Mouse (Mus musculus) regulatory T cell (primary cell): ENCODE data around the gene Csnk1g2.
"Not testable (repeated sequence)": the region's sequence is repeated elsewhere in the genome, so short reads cannot be mapped to it uniquely, and the experiment has no call there.

ENCODE experiments used
- in situ Hi-C: fragments of 300-600 bp; cut with MboI, MseI; formaldehyde crosslinking; loops from one replicate; pipeline ENCODE4 v1.15.1; 2025; ENCODE audit warnings: high pct_unique_total_duplicates

Gene Csnk1g2

DNA sequence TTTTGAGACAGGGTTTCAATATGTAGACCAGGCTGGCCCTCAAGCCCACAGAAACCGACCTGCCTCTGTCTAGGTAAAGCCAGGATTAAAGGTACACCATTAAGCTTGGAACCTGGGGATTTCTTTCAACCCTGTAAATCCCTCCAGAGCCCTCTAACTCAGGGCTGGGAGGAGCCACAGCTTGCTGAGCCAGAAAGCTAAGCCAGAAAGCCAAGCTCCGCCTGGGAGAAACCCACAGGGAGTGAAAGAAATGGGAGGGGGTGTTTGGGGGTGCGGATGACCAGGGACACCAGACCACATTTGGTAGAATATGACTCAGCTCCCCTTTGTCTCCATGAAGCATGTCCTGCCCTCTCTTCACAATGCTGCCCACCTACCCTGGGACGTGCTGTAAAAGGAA is 26.3 kb upstream of the Csnk1g2 start:
- in situ Hi-C loops: no loop called here

DNA sequence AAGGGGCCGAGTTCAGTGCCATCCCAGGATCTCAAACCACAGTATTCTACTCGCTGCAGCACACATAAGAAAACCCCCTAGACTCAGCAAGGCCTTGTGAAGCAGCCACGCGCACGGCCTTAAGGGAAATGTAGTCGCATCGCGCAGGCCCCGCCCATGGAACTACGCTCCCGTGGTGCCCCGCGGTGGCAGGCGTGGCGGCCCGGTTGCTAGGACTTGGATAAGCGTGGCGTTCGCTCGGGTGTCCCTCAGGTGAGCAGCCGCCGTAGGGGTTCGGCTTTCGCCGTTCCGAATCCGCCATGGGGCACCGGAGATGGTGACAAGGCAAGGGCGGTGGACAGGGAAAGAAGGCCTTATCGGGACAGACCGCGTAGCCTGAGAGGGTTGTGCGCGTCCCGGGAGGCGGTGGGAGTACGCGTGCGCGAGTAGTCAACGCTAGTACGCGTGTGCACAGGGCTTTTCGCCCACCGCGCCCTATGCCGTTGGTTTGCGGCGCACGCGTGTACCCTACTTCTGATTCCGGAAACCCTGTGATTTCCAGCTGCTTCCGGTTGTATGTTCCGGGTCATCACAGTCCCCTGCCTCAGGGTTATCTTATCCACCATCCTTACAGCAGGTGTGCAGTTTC is 19.8 kb upstream of the Csnk1g2 start, which contains the start of the genes Scamp4 and Adat3:
Gene Scamp4 (plus strand): TSS at position 175 of the 628 bp plus-strand sequence.
Gene Adat3 (plus strand): TSS at position 183 of the 628 bp plus-strand sequence.
- in situ Hi-C loops: no loop called here

DNA sequence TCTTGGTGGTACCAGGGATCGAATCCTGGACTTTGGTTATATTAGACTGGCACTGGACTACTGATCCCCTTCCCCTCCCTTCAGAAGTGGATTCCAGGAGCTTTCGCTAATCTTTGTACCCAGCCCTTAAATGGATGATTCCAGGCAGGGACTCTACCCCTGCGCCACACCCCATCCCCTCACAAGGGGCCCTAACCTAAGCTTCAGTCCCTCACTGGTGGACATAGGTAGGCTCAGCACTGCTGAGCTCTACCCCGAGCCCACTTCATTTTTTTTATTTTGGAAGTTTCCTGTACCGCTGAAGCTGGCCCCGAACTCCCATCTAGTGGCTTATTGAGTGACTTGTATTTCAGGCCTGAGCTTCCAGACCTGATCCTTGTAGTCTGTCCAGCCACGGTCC is 19.3 kb upstream of the Csnk1g2 start:
- in situ Hi-C loops: no loop called here

DNA sequence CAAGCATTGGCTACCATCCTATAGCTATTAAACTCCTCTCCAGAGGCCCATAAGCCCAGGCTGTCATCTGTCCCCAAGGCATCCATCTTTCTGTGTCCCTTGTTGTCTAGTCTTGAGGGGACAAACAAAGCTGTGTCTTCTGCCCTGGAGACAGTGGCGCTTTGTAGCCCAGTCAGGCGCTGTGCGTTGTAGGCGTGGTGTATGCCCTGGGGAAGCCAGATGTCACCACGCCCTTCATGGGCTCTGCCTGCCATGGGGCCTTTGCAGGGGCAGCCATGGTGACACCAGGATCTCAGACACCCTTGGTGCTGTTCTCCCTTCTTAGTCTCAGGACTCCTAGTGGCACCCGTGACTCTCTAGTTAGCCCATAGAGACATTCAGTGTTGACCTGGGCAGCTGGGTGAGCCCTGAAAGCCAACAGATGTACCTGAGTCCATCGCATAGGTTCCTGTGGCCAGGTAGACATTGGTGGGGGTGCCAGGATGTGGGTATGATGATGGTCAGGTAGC is 18.6 kb upstream of the Csnk1g2 start:
- in situ Hi-C loops: no loop called here

DNA sequence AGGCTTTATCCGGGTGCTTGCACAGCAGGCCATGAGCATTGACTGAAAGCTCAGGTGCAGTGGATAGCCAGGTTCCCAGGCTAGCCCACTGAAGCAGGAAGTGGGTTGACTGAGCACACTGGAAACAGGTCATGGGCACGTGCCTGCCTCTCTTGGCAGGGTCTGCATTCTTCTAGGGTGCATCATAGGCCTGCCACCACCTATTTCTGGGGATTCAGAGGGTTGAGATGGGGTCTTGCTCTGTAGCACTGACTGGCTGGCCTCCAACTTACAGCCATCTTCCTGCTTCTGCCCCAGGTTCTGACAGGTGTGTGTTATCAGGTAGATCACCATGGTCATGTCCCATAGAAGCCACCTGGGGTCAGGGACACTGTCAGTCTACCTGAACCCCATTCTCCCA is 17.6 kb upstream of the Csnk1g2 start:
- in situ Hi-C loops: no loop called here

DNA sequence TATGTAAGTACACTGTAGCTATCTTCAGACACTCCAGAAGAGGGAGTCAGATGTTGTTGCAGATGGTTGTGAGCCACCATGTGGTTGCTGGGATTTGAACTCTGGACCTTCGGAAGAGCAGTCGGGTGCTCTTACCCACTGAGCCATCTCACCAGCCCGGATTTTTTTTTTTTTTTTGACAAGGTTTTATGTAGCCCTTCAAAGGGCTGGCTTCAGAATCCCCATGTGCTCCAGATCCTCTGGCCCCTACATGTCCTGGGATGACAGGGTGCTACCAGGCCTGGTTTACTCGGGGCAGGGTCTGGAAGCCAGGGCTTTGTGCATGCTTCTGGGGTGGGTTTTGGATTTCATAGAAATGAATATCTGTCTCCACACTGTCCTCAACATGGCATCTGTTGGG is 16.9 kb upstream of the Csnk1g2 start, which contains the start of gene Gm49322:
Gene Gm49322 (plus strand): TSS at position 301 of the 400 bp plus-strand sequence.
- in situ Hi-C loops: not testable (repeated sequence)

DNA sequence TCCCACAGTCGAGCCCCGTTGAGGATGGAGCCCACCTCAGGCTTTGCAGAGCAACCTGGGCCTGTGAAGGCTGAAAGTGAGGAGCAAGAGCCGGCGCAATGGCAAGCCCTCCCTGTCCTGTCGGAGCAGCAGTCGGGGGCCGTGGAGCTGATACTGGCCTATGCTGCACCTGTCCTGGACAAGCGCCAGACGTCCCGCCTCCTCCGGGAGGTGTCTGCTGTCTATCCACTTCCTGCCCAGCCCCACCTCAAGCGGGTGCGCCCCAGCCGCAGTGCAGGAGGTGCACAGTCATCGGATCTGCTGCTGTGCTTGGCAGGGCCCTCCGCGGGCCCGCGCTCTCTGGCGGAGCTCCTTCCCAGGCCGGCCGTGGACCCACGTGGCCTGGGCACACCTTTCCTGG is 16.3 kb upstream of the Csnk1g2 start:
- in situ Hi-C loops: no loop called here

DNA sequence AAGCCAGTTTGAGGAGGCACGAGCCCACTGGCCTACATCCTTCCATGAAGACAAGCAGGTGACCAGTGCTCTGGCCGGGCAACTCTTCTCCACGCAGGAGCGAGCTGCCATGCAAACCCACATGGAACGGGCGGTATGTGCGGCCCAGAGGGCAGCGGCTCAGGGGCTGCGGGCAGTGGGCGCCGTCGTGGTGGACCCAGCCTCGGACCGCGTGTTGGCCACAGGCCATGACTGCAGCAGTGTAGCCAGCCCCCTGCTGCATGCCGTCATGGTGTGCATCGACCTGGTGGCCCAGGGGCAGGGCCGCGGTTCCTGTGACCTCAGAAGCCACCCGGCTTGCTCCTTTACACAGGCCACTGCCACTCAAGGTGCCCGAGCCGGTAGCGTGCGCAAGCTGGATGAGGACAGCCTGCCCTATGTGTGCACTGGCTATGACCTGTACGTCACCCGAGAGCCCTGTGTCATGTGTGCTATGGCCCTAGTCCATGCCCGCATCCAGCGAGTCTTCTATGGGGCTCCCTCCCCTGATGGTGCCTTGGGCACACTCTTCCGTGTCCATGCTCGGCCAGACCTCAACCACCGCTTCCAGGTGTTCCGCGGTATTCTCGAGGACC is 15.8 kb upstream of the Csnk1g2 start:
- in situ Hi-C loops: no loop called here

DNA sequence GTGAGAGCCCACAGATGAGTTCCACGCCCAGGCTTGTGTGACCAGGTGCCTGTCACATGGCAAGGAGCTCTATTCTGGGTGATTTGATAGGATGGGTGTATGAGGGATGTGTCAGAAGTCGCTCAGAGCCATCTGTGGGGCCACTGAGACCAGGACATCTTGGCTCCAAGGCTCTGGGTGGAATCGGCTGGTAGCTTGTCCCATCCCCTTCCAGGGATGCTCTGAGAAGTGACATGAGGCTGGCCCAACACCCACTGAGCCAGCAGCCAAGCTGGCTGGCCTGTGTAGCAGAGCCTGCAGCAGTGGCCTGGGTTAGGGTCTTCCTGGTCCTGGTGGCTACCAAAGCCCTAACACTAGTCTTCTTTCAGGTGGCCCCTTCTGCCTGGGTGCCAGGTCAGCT is 14.2 kb upstream of the Csnk1g2 start:
- in situ Hi-C loops: no loop called here

DNA sequence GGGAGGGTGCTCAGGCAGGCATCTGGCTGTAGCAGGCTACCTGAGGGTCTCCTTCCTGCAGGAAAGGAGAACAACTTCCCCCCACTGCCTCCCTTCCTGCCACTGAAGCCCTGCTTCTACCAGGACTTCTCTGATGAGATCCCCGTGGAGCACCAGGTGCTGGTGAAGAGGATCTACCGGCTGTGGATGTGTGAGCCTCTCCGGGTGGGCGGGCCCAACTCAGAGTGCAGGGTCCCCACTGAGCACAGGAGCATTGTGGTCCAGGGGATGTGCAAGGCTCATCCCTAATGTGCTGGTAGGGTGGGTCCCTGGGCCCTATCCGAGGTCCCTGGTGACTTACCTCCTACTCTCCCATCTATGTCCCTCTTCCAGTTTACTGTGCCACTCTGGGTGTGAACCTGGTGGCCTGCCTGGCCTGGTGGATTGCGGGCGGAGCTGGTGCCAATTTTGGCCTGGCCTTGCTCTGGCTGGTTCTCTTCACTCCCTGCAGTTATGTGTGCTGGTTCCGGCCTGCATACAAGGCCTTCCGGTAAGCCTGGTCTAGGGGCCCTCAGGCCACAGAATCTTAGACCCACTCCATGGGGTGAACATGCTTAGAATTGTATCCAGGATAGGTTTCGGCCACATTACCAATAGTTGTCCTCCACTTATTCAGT is 13.2 kb upstream of the Csnk1g2 start:
- in situ Hi-C loops: no loop called here

DNA sequence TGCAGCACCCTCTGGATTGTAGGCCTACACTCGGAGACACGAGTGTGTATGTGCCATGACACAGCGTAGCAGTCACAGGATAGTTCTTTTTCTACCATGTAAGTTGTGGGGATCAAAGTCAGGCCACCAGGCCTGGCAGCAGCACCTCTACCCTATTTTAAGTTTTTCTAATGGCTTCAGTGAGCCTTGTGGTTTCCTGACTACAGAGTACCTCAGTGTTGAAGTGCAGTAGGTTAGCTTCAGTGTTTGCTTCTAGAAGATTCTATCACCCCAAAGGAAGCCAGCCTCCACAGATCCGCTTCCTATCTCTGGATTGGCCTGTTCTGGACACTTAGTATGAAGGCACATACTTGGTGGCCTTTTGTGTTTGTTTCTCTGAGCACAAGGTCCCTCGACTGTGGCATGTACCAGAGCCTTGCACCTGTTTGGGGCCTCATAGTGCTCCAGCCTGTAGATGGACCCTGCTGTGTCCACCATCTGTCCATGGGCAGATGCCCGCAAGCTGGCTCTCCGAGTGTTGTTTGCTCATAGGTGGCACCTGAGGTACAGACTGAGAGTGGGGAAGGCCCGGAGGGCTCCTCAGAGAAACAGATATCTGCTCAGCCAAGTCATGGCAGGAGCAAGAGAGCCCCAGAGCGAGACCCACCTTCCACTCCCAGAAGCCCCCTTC is 12.4 kb upstream of the Csnk1g2 start:
- in situ Hi-C loops: no loop called here

DNA sequence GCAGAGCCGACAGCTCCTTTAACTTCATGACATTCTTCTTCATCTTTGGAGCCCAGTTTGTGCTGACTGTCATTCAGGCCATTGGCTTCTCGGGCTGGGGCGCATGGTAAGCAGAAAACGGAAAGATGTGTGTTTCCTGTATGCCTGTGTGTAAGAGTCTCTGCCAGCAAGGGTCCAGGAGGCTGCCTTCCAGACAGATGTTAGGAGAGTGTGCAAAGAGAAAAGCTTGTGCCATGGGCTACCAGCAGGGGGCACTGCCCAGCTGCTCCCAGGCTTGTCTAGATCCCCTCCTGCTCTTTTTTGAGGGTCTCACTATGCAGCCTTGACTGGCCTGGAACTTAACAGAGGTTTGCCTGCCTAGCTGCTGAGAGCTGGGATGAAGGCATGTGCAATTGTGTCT is 11.6 kb upstream of the Csnk1g2 start:
- in situ Hi-C loops: no loop called here

DNA sequence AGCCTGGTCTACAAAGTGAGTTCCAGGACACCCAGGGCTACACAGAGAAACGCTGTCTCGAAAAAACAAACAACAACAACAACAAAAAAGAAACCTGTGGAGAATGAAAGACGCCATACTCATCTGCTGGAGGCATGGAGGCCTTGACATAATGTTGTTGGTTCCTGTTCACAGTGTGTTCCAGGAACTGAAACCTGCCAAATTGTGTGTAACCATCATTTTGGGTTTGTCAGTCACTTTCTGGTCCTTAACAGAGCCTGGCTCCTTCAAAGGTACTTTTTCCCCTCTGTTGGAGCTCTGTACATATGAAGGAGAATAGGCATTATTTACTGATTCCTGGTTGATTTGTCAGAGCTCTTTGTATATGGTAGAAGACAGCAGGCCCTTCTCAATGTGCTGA is 10.7 kb upstream of the Csnk1g2 start:
- in situ Hi-C loops: no loop called here

DNA sequence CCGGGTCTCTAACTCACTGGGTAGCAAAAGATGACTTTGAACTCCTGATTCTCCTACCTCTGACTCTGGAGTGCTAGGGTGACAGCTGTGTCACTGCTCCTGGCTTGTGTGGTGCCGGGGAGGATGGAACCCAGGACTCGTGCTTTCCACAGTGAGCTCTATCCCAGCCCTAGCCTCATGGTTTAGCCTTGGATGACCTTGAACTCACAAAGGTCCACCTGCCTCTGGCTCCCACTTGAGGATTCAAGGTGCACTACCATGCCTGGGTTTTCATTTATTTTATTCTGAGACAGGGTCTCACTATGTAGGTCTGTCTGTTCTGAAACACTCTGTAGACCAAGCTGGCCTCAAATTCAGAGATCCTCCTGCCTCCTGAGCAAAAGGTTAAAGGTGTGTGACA is 8.8 kb upstream of the Csnk1g2 start:
- in situ Hi-C loops: no loop called here

DNA sequence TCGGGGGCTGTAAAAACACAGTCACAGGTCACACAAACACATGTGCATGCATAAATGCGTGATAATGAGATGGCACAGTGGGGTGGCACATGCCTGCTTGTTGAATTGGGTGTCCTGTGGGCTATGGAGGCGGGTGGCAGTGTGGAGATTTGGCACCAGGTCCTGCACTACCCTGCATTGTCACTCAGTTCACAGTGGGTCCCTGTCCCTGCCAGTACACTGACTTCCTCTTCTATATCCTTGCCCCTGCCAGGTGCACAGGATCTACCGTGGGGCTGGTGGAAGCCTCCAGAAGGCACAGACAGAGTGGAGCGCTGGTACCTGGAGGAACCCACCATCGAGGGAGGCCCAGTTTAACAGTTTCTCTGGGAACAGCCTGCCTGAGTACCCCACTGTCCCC is 8.3 kb upstream of the Csnk1g2 start:
- in situ Hi-C loops: no loop called here

DNA sequence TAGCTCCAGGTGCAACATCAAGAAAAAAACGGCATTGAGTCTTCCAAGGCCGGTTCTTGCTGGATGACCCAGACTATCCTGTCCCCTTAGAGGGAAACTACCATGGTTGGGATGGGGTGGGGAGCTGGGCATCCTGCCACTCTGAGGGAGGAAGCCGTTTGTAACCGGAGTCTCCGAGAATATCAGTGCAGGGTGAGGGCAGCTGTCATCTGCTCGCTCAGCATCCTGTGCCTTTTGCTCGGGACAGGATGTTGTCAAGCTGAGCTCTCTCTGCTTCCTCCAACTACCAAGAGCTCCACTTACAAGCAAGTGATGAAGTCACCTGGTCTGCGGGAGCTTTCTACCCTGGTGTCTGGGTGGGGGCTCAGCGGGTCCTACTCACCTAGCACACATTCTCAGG is 4.5 kb upstream of the Csnk1g2 start:
- in situ Hi-C loops: loop anchor here (5.0 kb wide), 1 partner anchor 36 kb away; no protein-coding TSS in a partner anchor

DNA sequence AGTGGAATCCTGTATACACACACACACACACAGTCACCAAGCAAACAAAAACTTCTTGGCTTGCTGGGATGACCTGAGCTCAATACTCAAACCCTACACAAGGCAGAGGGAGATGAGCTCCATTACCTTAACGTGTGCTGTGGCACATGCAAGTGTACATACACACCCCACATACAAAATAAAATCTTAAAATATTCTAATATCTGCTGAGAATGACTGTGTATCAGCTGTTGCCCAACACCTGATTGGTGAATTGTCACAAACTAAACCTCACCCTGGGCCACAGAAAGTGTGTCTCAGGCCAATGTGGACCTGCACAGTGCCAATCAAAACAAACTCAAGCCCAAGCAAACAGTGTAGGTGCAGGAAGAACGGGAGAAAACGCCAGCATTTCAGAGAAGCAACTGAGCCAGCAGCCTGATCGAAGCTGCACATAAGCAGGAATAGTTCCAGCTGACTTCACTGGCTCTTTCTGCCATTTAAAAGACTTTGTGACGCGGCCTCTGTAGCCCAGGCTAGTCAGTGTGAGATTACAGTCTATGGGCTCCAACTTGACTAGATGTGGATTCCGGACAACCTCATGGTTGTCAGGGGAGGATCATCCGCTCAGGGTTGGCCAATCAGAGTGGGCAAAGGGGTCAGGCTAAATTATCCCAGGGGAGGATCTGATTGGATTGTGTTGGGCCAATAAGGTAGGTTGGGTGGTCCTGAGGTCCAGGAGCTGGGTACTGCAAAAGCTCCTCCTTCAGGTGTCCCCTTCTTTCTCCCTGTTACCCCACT is 3.0 kb upstream of the Csnk1g2 start:
- in situ Hi-C loops: loop anchor here (5.0 kb wide), 1 partner anchor 37 kb away; no protein-coding TSS in a partner anchor

DNA sequence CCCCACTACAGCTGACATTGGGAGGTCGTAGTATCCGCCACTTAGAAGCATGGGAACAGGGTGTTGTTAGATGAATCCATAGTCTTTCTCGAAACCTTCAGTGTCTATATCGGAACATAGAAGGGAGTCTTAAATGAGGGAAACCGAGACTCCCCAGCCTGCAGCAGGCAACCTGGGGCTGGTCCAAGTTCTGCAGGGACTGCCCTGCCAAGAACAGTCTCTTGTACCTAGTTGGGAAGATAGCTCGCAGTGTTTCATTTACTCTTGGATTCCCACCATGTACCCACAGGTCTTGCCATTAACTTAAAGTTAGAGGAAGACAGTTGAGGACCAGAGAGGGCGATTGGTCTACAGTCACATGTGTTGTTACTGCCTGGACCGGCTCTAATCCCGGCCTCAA is 2.3 kb upstream of the Csnk1g2 start:
- in situ Hi-C loops: no loop called here

DNA sequence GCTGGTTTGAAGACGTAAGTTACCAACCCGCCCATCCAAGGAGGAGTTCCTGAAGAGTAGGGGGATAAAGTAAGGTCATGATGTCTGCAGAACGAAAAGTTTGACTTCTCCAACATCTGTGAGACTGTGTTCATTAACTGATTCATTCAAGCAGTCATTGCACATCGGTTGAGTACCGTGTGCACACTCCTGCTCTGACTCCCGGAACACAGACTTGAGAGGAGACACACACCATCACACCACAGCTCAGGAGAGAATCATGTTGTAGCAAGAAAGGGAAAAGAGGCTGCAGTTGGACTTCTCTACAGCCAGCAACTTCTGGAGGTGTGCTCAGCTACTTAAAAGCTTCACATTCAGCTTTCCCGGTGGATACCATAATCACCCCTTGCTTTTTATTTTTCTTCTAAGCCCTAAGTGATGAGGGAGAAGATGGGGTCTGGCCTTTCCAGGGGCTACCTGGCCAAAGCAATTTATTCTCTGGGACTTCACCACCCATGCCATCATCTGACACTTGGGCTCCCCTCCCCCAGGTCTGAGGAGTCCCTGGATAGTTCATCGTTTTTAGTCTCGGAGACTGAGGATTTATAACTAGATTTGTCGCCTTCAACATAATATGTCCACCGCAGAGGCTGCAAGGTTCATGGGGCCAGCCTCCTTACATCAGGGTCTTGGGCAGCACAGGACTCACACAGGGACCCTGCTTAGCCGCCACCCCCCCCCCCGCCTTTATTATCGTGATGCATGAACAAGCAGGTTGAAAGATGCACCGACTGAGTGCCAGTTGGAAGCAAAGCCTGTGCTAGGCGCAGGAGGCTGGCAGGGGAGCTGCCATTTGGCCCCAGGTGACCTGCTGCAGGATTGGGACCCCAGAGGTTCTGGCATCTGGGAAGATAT is 1.6 kb upstream of the Csnk1g2 start:
- in situ Hi-C loops: no loop called here

DNA sequence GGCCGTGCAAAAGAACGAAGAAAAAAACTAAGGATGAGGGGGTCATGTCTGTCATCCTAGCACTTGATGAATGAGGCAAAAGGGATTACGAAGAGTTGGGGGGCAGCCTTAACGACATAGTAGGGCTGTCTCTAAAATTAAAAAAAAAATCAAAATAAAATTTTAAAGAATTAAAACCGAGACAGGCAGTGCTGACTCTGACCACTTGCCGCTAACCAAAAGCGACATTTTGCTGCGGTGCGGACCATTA is 1.0 kb upstream of the Csnk1g2 start:
- in situ Hi-C loops: no loop called here
